ENCODE assay signal across 11 mouse cellular contexts in genomic region chr19:21174636-21175035, GRCm38 (mm10).
DNase-seq lines count a peak whose midpoint lies in the region; ATAC-seq lines count a peak whose summit lies in the region.
"Had no signal": no experiment of that assay in that cellular context is flagged by ENCODE, and none has a peak within 500 bp of the region (broad histone marks: within the 10 kb centered on the region; RNA-seq: fewer than 3 reads in every experiment).

No protein-coding gene starts in this region.

- H3K4me1 ChIP-seq in kidney, embryonic 15.5 days = peaks cover 23% of the 10 kb centered on the region

- H3K27ac ChIP-seq in kidney, embryonic 15.5 days = peak overlapping the region; percentile 60; the same call in 1 of the 2 replicates

- peak; percentile 47 for ATAC-seq in kidney, embryonic 15.5 days (replicated peaks; ENCODE audit: low FRiP score)
- ATAC-seq: forebrain, postnatal 0 days had no signal

- H3K27me3 ChIP-seq in kidney, embryonic 15.5 days = no peaks in the 10 kb centered on the region

- H3K9me3 ChIP-seq in kidney, embryonic 15.5 days (replicated peaks) = no peaks in the 10 kb centered on the region

- no peak overlapping the region for H3K4me3 ChIP-seq in kidney, embryonic 15.5 days (replicated peaks)
- H3K4me3 ChIP-seq: heart, adult 2 months had no signal

- no peaks in the 10 kb centered on the region for H3K36me3 ChIP-seq in kidney, embryonic 15.5 days

- no peak overlapping the region for H3K4me2 ChIP-seq in kidney, embryonic 15.5 days

- no peak for DNase-seq in kidney, postnatal 25 days
- DNase-seq in urinary bladder, postnatal 14 days (ENCODE audit: low spot score) = peak; percentile 30
- DNase-seq in urinary bladder, adult 2 months (ENCODE audit: low spot score) = no peak
- peak; percentile 15 to 19 for DNase-seq in kidney, postnatal 4 days
- peak; percentile 36 for DNase-seq in thymus, postnatal 4 days
- no peak for DNase-seq in ovary, postnatal 10 days (ENCODE audit: low spot score)
- DNase-seq: forebrain, postnatal 0 days; left cerebral cortex, postnatal 4 days; right cerebral cortex, postnatal 14 days had no signal

- H3K9ac ChIP-seq in kidney, embryonic 15.5 days = no peak overlapping the region
- H3K9ac ChIP-seq: forebrain, postnatal 0 days had no signal

- 47% methylated on average over 5 of the region's 5 CpGs for WGBS in kidney, embryonic 15.5 days

Comparison
In these comparisons a context has a peak if more than half of its experiments do, and no peak if none do; other contexts are left out.
1. DNase-seq: peak in urinary bladder, postnatal 14 days (single experiment), kidney, postnatal 4 days (2 of 2) and thymus, postnatal 4 days (single experiment); none in kidney, postnatal 25 days (0 of 2), urinary bladder, adult 2 months (single experiment) and ovary, postnatal 10 days (single experiment).